Mouse (Mus musculus) gastrocnemius, postnatal 4 days (tissue): ENCODE data around the gene 4930595D18Rik. TPM values are rescaled to one million over a fixed set of nuclear protein-coding genes. Genes with fewer than 3 reads are reported as not detected.

Experiments
- DNase-seq, 2 experiments: peaks; one replicate each; pipeline ENCODE4 v3.0.0; 2021 to 2022; ENCODE audit warnings: low spot score in 2 of 2, mixed read lengths in 2 of 2
- total RNA-seq, 2 experiments: library from RNA; stranded (reverse); gene quantifications; 2 replicates each; pipeline ENCODE4 v1.2.3; 2021

Gene 4930595D18Rik
- total RNA-seq, 2 experiments from 2014 or later: 0.34 TPM; not detected in 1

- DNase-seq: peak; percentile 77 to 78
Observed at GRCm38 (mm10) chr12:111165831-111166591, 18.3 kb downstream of the 4930595D18Rik start, which contains the start of gene Traf3. Gene Traf3, plus strand, starts transcription at chr12:111166370.

DNA sequence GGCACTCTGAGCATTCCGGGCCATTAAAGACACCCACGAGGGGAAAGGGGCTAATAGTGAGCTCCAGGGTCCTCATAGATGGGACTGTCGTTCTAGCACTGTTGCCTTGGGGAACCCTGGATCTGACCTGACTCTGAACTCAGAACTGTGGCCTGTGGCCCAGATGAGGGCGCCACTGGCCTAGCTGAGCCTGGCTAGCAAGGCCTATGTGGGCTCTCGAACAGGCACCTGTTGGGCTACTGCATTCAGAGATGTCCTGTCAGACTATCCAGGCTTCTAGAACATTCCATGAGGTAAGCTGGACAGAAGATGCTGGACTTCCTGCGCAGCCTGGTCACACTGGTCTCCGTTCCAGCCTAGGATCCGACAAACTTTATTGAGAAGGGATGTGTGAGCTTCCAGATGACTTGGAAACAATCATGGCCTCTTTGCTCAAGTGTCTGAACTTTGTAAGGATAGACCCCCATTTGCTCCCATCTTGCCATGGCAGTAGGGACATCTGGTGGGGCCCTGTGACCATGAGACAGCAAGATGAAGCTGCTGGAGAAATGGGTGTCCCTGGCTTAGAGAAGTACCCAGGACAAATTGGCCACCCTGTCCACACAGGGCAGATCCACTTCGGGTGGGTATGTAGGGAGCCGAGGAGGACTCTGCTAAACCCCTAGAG lies 19.0 kb downstream of the 4930595D18Rik start:
- peak in 1 of 2 experiments; percentile 46 for DNase-seq

DNA sequence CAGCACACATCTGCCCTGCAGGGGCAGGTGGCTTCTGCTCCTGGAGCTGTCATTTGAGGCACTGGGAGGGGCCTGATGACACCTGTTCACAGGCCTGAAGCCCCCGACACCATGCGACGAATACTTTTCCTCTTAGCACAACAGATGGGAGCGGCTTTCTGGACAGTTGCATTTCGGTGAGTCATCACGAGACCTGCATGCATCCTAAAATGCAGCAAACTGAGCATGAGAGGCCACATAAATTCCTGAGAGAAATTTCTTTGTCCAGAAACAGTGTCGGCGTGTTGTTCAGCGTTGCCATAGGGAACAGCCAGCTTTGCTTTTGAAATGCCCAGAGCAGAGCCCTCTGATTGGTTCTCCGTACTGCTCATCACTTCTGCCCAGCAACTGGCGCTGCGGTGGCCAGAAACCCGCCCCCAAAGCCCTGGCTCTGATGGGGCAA lies 20.0 kb downstream of the 4930595D18Rik start:
- DNase-seq: peak; percentile 64 to 91

DNA sequence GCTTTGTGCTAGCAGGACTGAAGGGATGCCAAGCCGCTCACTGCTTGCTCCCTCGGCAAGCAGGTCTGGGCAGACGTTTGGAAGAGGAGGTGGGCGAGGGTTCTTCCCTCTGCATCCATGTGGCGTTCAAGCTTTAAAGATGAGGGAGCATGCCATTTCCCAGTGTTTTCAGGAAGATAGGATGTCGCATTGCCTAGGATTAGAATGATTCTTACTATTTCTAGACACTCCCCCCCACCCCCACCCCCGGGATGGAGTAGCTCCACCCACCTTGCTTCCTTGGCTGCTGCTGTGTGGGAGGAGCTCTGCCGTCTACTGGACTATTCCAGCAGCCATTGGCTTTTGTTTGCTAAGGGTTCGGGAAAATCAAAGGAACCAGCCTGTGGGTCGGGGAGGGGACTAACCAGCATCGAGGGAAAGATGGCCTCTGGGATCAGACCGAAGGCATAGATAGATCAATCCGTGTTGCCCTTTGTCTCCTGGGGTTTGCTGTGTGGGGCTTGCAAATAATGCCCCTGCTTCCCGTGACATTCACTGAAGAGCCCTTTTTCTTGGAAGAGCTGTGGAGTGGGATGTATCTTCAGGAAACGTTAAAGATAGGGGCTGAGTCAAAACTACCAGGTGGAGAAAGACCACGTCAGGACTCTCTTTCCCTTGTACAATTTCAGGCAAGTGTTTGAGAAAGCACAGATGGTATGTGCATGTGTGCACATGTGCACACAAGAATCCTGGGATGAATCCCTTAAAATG lies 21.8 kb downstream of the 4930595D18Rik start:
- DNase-seq: no peak

DNA sequence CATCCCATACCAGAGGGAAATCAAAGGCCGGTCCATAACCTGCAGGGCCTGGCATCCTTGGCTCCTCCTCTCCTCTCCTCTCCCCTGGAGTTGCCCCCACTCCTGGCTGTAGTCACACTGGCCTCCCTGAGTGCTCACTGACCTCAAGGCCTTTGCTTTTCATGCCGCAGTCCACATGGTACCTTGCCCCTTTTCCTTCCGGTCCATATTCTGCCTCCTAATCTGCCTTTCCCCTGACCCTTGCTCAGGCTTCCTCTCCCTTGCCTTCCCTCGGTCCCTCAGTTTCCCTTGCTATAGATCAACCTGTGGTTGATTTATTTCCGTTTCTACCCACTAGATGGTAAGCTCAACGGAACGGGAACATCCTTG lies 22.4 kb downstream of the 4930595D18Rik start:
- no peak for DNase-seq

DNA sequence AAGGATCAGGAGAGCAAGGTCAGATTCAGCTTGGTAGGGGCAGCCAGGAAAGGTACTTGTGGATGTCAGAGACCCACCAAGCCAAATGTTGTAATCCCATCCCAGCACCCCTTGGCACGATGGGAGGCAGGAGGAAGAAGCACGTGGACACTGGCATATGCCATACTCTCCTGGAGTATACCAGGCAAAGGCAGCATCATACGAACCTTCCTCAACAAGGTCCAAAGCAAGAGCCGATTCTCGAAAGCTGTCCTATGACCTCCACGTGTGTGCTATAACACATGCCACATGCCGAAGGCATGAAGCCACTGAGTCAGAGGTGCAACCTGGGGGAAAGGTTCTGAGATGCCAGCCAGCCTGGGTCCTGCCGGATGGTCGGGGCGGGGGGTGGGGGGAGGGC lies 23.4 kb downstream of the 4930595D18Rik start:
- DNase-seq: no peak

DNA sequence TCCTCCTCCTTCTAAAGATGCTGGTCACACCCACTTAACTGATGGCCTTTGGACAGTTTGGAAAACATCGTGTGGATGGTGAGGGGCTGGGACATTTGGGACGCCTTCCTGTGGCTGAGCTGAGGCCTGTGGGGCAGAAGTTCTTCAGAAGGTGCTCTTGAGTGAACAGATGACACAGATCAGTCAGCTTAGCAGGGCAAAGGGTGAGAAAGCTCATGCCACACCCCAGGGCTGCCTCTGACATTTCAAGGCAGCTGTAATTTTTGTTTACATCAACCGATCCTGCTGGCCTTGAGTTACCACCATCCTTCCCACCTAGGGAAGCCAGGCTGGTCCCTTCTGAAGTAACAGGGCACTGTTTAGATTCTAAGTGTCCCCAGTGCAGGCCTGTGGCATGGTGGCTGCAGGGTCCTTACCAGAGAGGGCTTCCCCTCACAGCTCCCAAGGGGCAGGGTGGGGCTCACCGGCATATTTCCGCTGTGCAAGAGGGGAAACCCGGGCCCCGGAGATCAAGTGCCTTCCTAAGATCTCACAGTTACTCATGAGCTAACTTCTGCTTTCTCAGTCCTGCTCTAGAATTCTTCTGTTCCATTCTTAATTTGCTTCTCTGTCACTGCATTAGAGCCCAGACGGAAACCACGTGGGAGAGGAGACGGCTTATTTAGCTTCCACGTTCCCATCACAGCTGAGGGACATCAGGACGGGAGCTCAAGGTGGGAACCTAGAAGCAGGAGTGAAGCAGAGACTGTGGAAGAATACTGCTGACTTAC lies 24.4 kb downstream of the 4930595D18Rik start:
- no peak for DNase-seq

- no peak for DNase-seq
Observed at GRCm38 (mm10) chr12:111155756-111156155, 28.5 kb downstream of the 4930595D18Rik start.

DNA sequence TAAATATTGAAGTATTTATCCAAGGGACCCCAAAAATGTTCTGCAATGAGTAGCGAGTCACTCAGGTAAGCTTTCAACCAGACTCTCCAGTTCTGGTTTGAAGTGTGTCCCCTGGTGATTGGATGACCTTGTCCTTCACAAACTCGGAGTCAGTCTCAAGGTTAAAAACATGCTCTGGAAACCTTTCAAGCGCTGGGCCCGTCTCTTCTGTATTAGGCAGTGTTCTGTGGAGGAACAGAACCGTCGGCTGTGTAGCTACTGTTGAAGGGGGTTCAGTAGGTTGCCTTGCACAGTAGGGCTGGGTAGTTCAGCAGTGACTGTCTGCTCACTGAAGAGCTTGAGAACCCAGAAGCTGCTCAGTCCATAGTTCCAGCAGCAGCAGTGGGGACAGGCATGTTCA lies 29.6 kb downstream of the 4930595D18Rik start:
- DNase-seq: no peak

- no peak for DNase-seq
Observed at GRCm38 (mm10) chr12:111153946-111154345, 30.3 kb downstream of the 4930595D18Rik start.

- no peak for DNase-seq
Observed at GRCm38 (mm10) chr12:111152981-111153710, 31.1 kb downstream of the 4930595D18Rik start.

DNA sequence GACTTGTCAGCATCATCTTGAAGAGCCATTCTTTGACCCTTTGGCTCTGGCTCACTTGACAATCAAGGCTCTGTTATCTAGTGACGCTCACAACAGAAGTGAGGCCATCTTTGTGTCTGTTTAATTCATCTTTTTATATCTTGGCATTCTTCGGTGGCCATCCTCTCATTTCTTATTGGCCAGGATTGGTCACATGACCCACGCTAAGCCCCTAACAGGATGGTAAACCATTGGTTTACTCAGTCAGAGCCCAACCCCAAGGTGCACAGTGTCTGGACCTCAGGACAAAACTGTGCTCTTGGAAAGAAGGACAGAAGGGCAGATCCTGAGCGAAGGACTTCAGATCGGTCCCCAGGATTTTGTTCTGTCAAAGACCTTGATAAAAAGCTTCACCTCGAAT lies 31.7 kb downstream of the 4930595D18Rik start:
- DNase-seq: no peak

DNA sequence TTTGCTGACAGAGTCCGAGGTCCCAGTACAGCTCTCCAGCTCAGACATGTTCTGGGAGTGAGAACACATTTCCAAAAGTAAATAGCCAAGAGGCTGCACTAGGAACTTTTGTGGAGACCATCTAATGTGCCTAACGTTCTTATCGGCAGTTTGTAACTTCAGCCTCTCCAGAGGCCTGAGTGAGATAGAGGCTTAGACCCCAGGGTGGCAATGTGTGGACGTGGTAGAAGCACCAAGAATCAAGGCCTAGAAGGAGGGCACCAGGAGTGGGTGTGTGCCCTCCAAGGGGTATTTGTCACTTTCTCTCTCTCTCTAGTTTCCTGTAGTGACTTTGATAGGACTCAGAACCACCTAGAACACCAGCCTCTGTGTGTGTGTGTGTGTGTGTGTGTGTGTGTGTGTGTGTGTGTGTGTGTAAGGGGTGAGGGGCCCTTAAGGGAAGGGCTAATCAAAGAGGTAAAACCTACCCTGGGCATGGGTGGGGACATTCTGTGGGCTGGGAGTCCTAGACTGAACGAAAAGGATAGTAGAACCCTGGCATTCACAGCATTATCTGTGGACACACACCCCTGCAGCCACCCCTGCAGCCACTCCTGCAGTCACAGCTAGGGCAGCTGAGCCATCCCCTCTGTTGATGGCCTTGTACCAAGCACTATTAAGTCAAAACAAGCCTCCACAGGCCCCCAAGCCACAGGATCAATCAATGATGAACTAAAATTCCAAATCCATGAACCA lies 32.7 kb downstream of the 4930595D18Rik start:
- DNase-seq: no peak

DNA sequence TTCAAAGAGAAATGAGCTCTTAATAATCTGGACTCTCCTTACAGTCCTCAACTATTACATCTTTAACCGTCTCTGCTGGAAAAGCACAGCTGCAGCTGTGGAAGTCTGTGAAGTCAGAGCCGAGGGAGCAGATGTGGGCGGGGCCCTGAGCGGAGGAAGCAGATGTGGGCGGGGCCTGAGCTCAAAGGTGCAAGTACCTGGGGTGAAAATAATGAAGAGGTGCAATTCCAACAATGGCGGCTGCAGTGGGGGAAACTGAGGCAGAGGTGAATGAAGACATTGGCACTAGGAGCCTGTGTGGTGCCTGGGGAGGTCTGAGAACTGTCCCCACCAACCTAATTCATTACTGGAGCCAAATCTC lies 34.1 kb downstream of the 4930595D18Rik start:
- no peak for DNase-seq

DNA sequence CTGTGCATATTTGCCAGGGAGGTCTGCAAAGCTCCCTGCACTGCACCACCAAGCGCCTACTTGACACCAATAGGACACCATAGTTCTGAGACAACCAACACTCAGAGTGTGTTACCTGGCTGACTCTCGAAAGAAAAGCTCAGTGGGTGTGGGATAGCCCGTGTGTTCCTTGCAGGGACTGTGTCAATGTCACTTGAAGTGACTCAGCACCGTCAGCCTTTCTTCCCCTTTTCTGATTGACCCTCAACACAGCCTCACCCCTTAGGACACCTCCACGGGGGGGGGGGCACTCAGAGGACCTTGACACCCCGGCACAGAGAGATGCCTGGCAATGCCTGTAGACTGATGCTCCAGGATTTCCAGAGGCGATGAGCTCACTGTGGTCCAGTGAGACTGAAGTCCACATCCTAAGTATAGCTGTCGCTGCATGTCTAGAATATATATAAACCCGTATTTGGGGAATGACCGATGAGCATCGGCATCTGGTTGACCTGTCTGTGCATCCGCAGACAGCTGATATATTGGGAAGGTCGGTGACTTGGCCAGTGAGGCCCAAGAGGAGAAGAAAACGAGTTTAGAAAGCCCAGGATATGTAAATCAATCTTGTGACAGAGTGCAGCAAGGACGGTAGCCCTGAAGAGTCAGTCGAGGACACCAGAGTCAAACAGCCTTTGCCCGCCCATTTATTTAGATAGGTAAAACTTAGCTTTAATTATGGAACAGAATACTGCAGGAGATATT lies 34.6 kb downstream of the 4930595D18Rik start:
- no peak for DNase-seq

- DNase-seq: no peak
Observed at GRCm38 (mm10) chr12:111145269-111145668, 39.0 kb downstream of the 4930595D18Rik start.

- no peak for DNase-seq
Observed at GRCm38 (mm10) chr12:111144598-111144997, 39.7 kb downstream of the 4930595D18Rik start.

DNA sequence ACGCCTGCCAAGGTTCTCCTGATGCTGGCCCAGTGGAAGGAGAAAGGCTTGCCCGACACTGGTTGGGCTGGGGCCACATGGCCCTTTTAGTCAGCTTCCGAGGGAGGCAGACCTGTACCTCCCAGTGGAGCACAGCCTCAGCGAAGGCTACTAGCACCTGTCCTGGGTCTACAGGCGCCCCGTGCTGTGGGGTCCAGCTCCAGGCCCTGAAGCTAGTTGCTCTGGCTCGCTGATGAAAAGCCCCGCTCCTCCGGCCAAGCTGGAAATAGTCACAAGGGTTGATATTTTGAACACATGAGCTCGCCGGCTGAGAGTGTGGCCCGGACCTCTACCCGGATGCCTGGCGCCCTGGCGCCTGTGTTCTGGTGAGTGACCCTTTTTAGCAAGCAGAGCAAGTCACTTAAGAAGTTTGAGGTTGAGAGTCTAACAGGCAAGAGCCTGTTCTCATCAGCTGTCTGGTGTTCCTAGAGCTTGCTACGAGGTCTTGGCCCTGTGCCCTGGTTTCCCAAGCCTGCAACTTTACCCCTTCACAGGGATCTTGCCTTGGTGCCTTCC lies 40.7 kb downstream of the 4930595D18Rik start:
- DNase-seq: peak in 1 of 2 experiments; percentile 46
